Mouse (Mus musculus): Measurements from ENCODE around the gene Pip5kl1. TPM values are rescaled to one million over a fixed set of nuclear protein-coding genes. Genes with fewer than 3 reads are reported as not detected.

The Pip5kl1 gene
- polyA plus RNA-seq, 1 experiment from 2014 or later = 9.2 TPM

GRCm38 (mm10) chr2:32575586-32576160, 1.1 kb downstream of the Pip5kl1 start, which contains the start of gene 9430097D07Rik:
9430097D07Rik (minus strand) TSS chr2:32575684.
- no peaks in the 10 kb centered on the region for H3K9me3 ChIP-seq
- H3K9ac ChIP-seq = peak within 1 kb of the TSS; percentile 78
- 7% methylated on average over 28 of the region's 28 CpGs for WGBS
- H3K27ac ChIP-seq (replicated peaks) = 0 out of 2 replicates have a peak within 1 kb of the TSS, but pooled peaks have one; percentile 25
- ATAC-seq (ENCODE audit: low read depth) = peak; percentile 76
- H3K4me1 ChIP-seq (replicated peaks) = peaks cover 27% of the 10 kb centered on the region
- peak within 1 kb of the TSS; percentile 53 for H3K4me3 ChIP-seq
- peaks cover 37% of the 10 kb centered on the region for H3K27me3 ChIP-seq
- peak within 1 kb of the TSS; percentile 95 for H3K4me2 ChIP-seq
- peaks cover 11% of the 10 kb centered on the region; the same call in 1 of the 2 replicates for H3K36me3 ChIP-seq

- peak overlapping the region; percentile 78; the same call in 1 of the 2 replicates for H3K9ac ChIP-seq
- no peaks in the 10 kb centered on the region for H3K9me3 ChIP-seq
- peaks cover 23% of the 10 kb centered on the region for H3K4me1 ChIP-seq (replicated peaks)
- ATAC-seq (ENCODE audit: low read depth) = no peak
- no peak overlapping the region for H3K4me3 ChIP-seq
- WGBS = 89% methylated on average over 9 of the region's 9 CpGs
- H3K36me3 ChIP-seq = peaks cover 11% of the 10 kb centered on the region; the same call in 1 of the 2 replicates
- H3K27me3 ChIP-seq = peaks cover 37% of the 10 kb centered on the region
- H3K4me2 ChIP-seq = no peak overlapping the region
- H3K27ac ChIP-seq (replicated peaks) = no peak overlapping the region
Observed at GRCm38 (mm10) chr2:32576532-32576931, 1.9 kb downstream of the Pip5kl1 start.

GRCm38 (mm10) chr2:32578146-32579046, 3.8 kb downstream of the Pip5kl1 start:
- 38% methylated on average over 27 of the region's 30 CpGs for WGBS
- ATAC-seq (ENCODE audit: low read depth) = no peak
- H3K9ac ChIP-seq = no peak overlapping the region

GRCm38 (mm10) chr2:32581450-32582095, 7.0 kb downstream of the Pip5kl1 start:
- Histone ChIP-seq H3K9ac (0 out of 2 replicates have a peak overlapping the region, but pooled peaks have one; percentile 36), H3K4me3 (peak overlapping the region; percentile 34), H3K4me2 (peak overlapping the region; percentile 49), H3K27me3 (peaks cover 42% of the 10 kb centered on the region), H3K4me1 (replicated peaks) (peaks cover 16% of the 10 kb centered on the region), H3K27ac (replicated peaks) (peak overlapping the region; percentile 23; the same call in 1 of the 2 replicates), H3K9me3 (no peaks in the 10 kb centered on the region), H3K36me3 (no peaks in the 10 kb centered on the region)
- peak; percentile 54; the same call in 1 of the 2 replicates for ATAC-seq (ENCODE audit: low read depth)
- 37% methylated on average over 19 of the region's 19 CpGs for WGBS

More at GRCm38 (mm10) chr2:32578146-32579046, 3.8 kb downstream of the Pip5kl1 start:
- Histone ChIP-seq H3K4me1 (replicated peaks) (peaks cover 23% of the 10 kb centered on the region), H3K4me3 (no peak overlapping the region), H3K27ac (replicated peaks) (no peak overlapping the region), H3K9me3 (no peaks in the 10 kb centered on the region), H3K27me3 (peaks cover 44% of the 10 kb centered on the region), H3K36me3 (0 out of 2 replicates have a peak, but pooled peaks cover 3% of the 10 kb centered on the region), H3K4me2 (no peak overlapping the region)

- Histone ChIP-seq H3K27ac (replicated peaks) (no peak overlapping the region), H3K4me2 (peak overlapping the region; percentile 52), H3K27me3 (peaks cover 27% of the 10 kb centered on the region), H3K9ac (peak overlapping the region; percentile 52), H3K9me3 (no peaks in the 10 kb centered on the region), H3K36me3 (no peaks in the 10 kb centered on the region), H3K4me1 (replicated peaks) (peaks cover 27% of the 10 kb centered on the region), H3K4me3 (peak overlapping the region; percentile 23)
- ATAC-seq (ENCODE audit: low read depth) = peak; percentile 75
- 12% methylated on average over 37 of the region's 37 CpGs for WGBS
Observed at GRCm38 (mm10) chr2:32582830-32583799, 8.5 kb downstream of the Pip5kl1 start.

- ATAC-seq (ENCODE audit: low read depth) = no peak
- Histone ChIP-seq H3K9ac (no peak overlapping the region), H3K9me3 (no peaks in the 10 kb centered on the region), H3K27me3 (peaks cover 8% of the 10 kb centered on the region), H3K27ac (replicated peaks) (no peak overlapping the region), H3K36me3 (no peaks in the 10 kb centered on the region), H3K4me3 (no peak overlapping the region), H3K4me1 (replicated peaks) (peaks cover 47% of the 10 kb centered on the region), H3K4me2 (no peak overlapping the region)
- WGBS = 90% methylated on average over 7 of the region's 7 CpGs
Observed at GRCm38 (mm10) chr2:32585149-32585714, 10.6 kb downstream of the Pip5kl1 start.

- Histone ChIP-seq H3K4me1 (replicated peaks) (peaks cover 48% of the 10 kb centered on the region), H3K27me3 (peaks cover 6% of the 10 kb centered on the region; the same call in 1 of the 2 replicates), H3K36me3 (no peaks in the 10 kb centered on the region), H3K27ac (replicated peaks) (no peak within 1 kb of the TSS; the same call in 1 of the 2 replicates), H3K9ac (peak within 1 kb of the TSS; percentile 77), H3K4me3 (peak within 1 kb of the TSS; percentile 53), H3K4me2 (peak within 1 kb of the TSS; percentile 61), H3K9me3 (no peaks in the 10 kb centered on the region)
- ATAC-seq (ENCODE audit: low read depth) = peak; percentile 77
- 1% methylated on average over 38 of the region's 38 CpGs for WGBS
Observed at GRCm38 (mm10) chr2:32586871-32587351, 12.3 kb downstream of the Pip5kl1 start, which contains the start of gene St6galnac4. St6galnac4 (plus strand) TSS chr2:32587095.

GRCm38 (mm10) chr2:32587731-32588321, 13.2 kb downstream of the Pip5kl1 start:
- WGBS = 53% methylated on average over 9 of the region's 9 CpGs

GRCm38 (mm10) chr2:32589213-32589795, 14.7 kb downstream of the Pip5kl1 start:
- no peak for ATAC-seq (ENCODE audit: low read depth)
- Histone ChIP-seq H3K36me3 (no peaks in the 10 kb centered on the region), H3K4me3 (no peak overlapping the region), H3K4me2 (no peak overlapping the region), H3K4me1 (replicated peaks) (peaks cover 39% of the 10 kb centered on the region), H3K27me3 (no peaks in the 10 kb centered on the region), H3K27ac (replicated peaks) (no peak overlapping the region), H3K9me3 (no peaks in the 10 kb centered on the region), H3K9ac (peak overlapping the region; percentile 31; the same call in 1 of the 2 replicates)
- WGBS = 68% methylated on average over 11 of the region's 11 CpGs

More at GRCm38 (mm10) chr2:32587731-32588321, 13.2 kb downstream of the Pip5kl1 start:
- ATAC-seq (ENCODE audit: low read depth) = no peak
- H3K4me3 ChIP-seq = peak overlapping the region; percentile 53
- no peak overlapping the region for H3K27ac ChIP-seq (replicated peaks)
- peaks cover 45% of the 10 kb centered on the region for H3K4me1 ChIP-seq (replicated peaks)
- no peaks in the 10 kb centered on the region; the same call in 1 of the 2 replicates for H3K27me3 ChIP-seq
- no peaks in the 10 kb centered on the region for H3K36me3 ChIP-seq
- H3K9me3 ChIP-seq = no peaks in the 10 kb centered on the region
- H3K9ac ChIP-seq = peak overlapping the region; percentile 77
- peak overlapping the region; percentile 61 for H3K4me2 ChIP-seq

GRCm38 (mm10) chr2:32590224-32590623, 15.6 kb downstream of the Pip5kl1 start:
- Histone ChIP-seq H3K27ac (replicated peaks) (no peak overlapping the region), H3K4me2 (no peak overlapping the region), H3K36me3 (peaks cover 3% of the 10 kb centered on the region; the same call in 1 of the 2 replicates), H3K4me3 (no peak overlapping the region), H3K9ac (no peak overlapping the region), H3K4me1 (replicated peaks) (peaks cover 39% of the 10 kb centered on the region), H3K27me3 (no peaks in the 10 kb centered on the region), H3K9me3 (no peaks in the 10 kb centered on the region)
- ATAC-seq (ENCODE audit: low read depth) = no peak
- 81% methylated on average over 10 of the region's 10 CpGs for WGBS
